Mouse (Mus musculus): ENCODE data around the gene Nprl3. TPM values are rescaled to one million over a fixed set of nuclear protein-coding genes. Genes with fewer than 3 reads are reported as not detected.

Nprl3 gene
- polyA plus RNA-seq, 1 experiment = 81.0 TPM

DNA sequence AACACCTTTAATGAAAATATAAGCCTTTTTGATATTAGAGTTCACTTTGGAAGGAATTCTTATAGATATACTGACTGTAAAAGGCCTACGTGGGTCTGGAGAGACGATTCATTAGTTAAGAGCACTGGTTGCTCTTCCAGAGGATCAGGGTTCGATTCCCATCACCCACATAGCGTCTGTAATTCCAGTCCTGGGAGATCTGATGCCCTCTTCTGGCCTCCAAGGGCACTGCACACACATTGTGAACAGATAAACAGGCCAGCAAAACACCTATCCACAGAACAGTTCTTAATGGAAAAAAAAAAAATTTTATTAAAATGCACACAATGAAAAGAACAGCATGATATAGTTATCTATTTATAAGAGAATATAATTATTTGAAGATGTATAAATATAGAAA is 80.3 kb downstream of the Nprl3 start:
- no peaks in the 10 kb centered on the region for H3K27me3 ChIP-seq (ENCODE audit: control insufficient read depth, insufficient read depth, low read length)
- no peak overlapping the region for H3K4me3 ChIP-seq (replicated peaks; ENCODE audit: insufficient read depth, low read depth, low read length)
- 96% methylated on average over 4 of the region's 4 CpGs for WGBS
- no peak for TF ChIP-seq POLR2A (IDR thresholded peaks at IDR 0.05; ENCODE audit: borderline replicate concordance, insufficient read depth, low read length)
- no peak for TF ChIP-seq CTCF (IDR thresholded peaks at IDR 0.05; ENCODE audit: borderline replicate concordance, insufficient read depth, low read depth, low read length)
- H3K4me1 ChIP-seq (ENCODE audit: control insufficient read depth, insufficient read depth, low read length) = peaks cover 14% of the 10 kb centered on the region
- H3K27ac ChIP-seq (ENCODE audit: insufficient read depth, low read length) = no peak overlapping the region
- DNase-seq = no peak

DNA sequence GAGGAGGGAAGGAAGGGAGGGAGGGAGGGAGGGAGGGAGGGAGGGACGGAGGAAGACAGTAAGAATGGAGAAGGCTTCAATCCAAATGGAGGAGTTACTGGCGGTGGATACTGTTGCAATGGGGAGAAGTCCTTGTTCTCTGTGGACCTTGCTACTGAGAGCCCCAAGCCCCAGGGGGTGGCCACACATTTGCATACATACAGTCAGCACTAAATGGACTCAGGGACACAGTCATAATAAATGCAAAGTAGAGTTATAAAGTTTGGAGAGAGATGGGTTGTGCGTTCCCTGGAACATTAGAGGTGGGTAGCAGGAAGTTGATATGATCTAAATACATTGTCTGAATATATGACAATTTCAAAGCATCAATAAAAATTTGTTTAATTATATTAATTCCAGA is 81.5 kb downstream of the Nprl3 start:
- Histone ChIP-seq H3K27ac (ENCODE audit: insufficient read depth, low read length) (no peak overlapping the region), H3K4me1 (ENCODE audit: control insufficient read depth, insufficient read depth, low read length) (peaks cover 10% of the 10 kb centered on the region)
- TF ChIP-seq POLR2A (IDR thresholded peaks at IDR 0.05; ENCODE audit: borderline replicate concordance, insufficient read depth, low read length) (no peak), CTCF (IDR thresholded peaks at IDR 0.05; ENCODE audit: borderline replicate concordance, insufficient read depth, low read depth, low read length) (no peak)

DNA sequence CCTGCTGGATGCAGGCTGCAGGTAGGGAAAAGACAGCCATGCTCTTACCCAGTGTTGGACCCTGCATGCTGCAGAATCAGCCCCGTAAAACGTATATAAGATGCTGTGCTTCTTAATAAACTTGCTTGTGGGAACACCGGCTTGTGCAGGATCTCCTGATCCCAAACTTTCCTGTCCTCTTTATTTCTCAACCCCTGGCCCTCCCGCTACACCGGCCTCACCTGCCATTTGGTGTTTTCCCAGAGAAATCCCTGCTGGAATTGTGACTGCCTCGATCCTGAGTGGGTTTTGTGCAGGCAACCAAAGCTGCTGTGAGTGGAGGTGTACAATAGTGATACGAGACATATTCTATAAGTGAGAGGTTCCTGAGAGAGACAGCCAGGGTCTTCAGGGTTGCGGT is 83.0 kb downstream of the Nprl3 start:
- H3K27ac ChIP-seq (ENCODE audit: insufficient read depth, low read length) = no peak overlapping the region
- H3K4me1 ChIP-seq (ENCODE audit: control insufficient read depth, insufficient read depth, low read length) = no peaks in the 10 kb centered on the region
- no peak overlapping the region for H3K4me3 ChIP-seq (replicated peaks; ENCODE audit: insufficient read depth, low read depth, low read length)
- WGBS = 87% methylated on average over 8 of the region's 8 CpGs
- DNase-seq = no peak
- H3K27me3 ChIP-seq (ENCODE audit: control insufficient read depth, insufficient read depth, low read length) = no peaks in the 10 kb centered on the region
- TF ChIP-seq POLR2A (IDR thresholded peaks at IDR 0.05; ENCODE audit: borderline replicate concordance, insufficient read depth, low read length) (no peak), CTCF (IDR thresholded peaks at IDR 0.05; ENCODE audit: borderline replicate concordance, insufficient read depth, low read depth, low read length) (no peak)

More for the DNA sequence above, 81.5 kb downstream of the Nprl3 start:
- DNase-seq = no peak
- Histone ChIP-seq H3K27me3 (ENCODE audit: control insufficient read depth, insufficient read depth, low read length) (no peaks in the 10 kb centered on the region), H3K4me3 (replicated peaks; ENCODE audit: insufficient read depth, low read depth, low read length) (no peak overlapping the region)
- 73% methylated on average over 3 of the region's 3 CpGs for WGBS

GRCm38 (mm10) chr11:32181973-32182868 is 85.3 kb downstream of the Nprl3 start:
- H3K4me3 ChIP-seq (replicated peaks; ENCODE audit: insufficient read depth, low read depth, low read length) = no peak overlapping the region
- peak; percentile 80 to 87 for DNase-seq
- H3K27me3 ChIP-seq (ENCODE audit: control insufficient read depth, insufficient read depth, low read length) = no peaks in the 10 kb centered on the region
- TF ChIP-seq CTCF (IDR thresholded peaks at IDR 0.05; ENCODE audit: borderline replicate concordance, insufficient read depth, low read depth, low read length) = peak; percentile 90
- no peak for TF ChIP-seq POLR2A (IDR thresholded peaks at IDR 0.05; ENCODE audit: borderline replicate concordance, insufficient read depth, low read length)
- H3K4me1 ChIP-seq (ENCODE audit: control insufficient read depth, insufficient read depth, low read length) = no peaks in the 10 kb centered on the region
- H3K27ac ChIP-seq (ENCODE audit: insufficient read depth, low read length) = no peak overlapping the region
- WGBS = 36% methylated on average over 25 of the region's 25 CpGs

- no peak for DNase-seq
- WGBS = 90% methylated on average over 4 of the region's 4 CpGs
These were observed 86.3 kb downstream of the Nprl3 start for GRCm38 (mm10) chr11:32181246-32181645.

GRCm38 (mm10) chr11:32178506-32178905 is 89.0 kb downstream of the Nprl3 start:
- WGBS = 92% methylated on average over 1 of the region's 1 CpGs
- TF ChIP-seq CTCF (IDR thresholded peaks at IDR 0.05; ENCODE audit: borderline replicate concordance, insufficient read depth, low read depth, low read length) (no peak), POLR2A (IDR thresholded peaks at IDR 0.05; ENCODE audit: borderline replicate concordance, insufficient read depth, low read length) (no peak)
- Histone ChIP-seq H3K27ac (ENCODE audit: insufficient read depth, low read length) (no peak overlapping the region), H3K4me3 (replicated peaks; ENCODE audit: insufficient read depth, low read depth, low read length) (no peak overlapping the region), H3K4me1 (ENCODE audit: control insufficient read depth, insufficient read depth, low read length) (no peaks in the 10 kb centered on the region), H3K27me3 (ENCODE audit: control insufficient read depth, insufficient read depth, low read length) (no peaks in the 10 kb centered on the region)
- no peak for DNase-seq

More at GRCm38 (mm10) chr11:32181246-32181645, 86.3 kb downstream of the Nprl3 start:
- H3K27me3 ChIP-seq (ENCODE audit: control insufficient read depth, insufficient read depth, low read length) = no peaks in the 10 kb centered on the region
- TF ChIP-seq CTCF (IDR thresholded peaks at IDR 0.05; ENCODE audit: borderline replicate concordance, insufficient read depth, low read depth, low read length) = no peak
- no peak overlapping the region for H3K27ac ChIP-seq (ENCODE audit: insufficient read depth, low read length)
- H3K4me3 ChIP-seq (replicated peaks; ENCODE audit: insufficient read depth, low read depth, low read length) = no peak overlapping the region
- no peaks in the 10 kb centered on the region for H3K4me1 ChIP-seq (ENCODE audit: control insufficient read depth, insufficient read depth, low read length)

Other genes with a start within 250 kb of the Nprl3 start
- not detected in 2 replicates for gene Il9r, start 67.4 kb downstream of the Nprl3 start, polyA plus RNA-seq (2012; rRNA removed)
- gene Snrnp25, start 62.3 kb downstream of the Nprl3 start, polyA plus RNA-seq (2012; rRNA removed) = 48.2 and 51.5 TPM in 2 replicates
- gene Rhbdf1, start 45.4 kb downstream of the Nprl3 start, polyA plus RNA-seq (2012; rRNA removed) = 31.3 and 32.1 TPM in 2 replicates
- 14.8 and 15.2 TPM in 2 replicates for gene Mpg, start 41.2 kb downstream of the Nprl3 start, polyA plus RNA-seq (2012; rRNA removed)
- 0.19 and 0.38 TPM in 2 replicates for gene Hba-x, start 8.7 kb upstream of the Nprl3 start, polyA plus RNA-seq (2012; rRNA removed)
- gene Hba-a1, start 15.8 kb upstream of the Nprl3 start, polyA plus RNA-seq (2012; rRNA removed) = 188 and 435 TPM in 2 replicates
- gene Hbq1b, start 19.3 kb upstream of the Nprl3 start, polyA plus RNA-seq (2012; rRNA removed) = 1.0 and 1.8 TPM in 2 replicates
- 435 and 992 TPM in 2 replicates for gene Hba-a2, start 28.8 kb upstream of the Nprl3 start, polyA plus RNA-seq (2012; rRNA removed)
- gene Hbq1a, start 32.4 kb upstream of the Nprl3 start, polyA plus RNA-seq (2012; rRNA removed) = 1.1 TPM in 2 replicates
- 9.1 TPM in 2 replicates for gene Sh3pxd2b, start 80.1 kb upstream of the Nprl3 start, polyA plus RNA-seq (2012; rRNA removed)
- gene Ubtd2, start 187.7 kb upstream of the Nprl3 start, polyA plus RNA-seq (2012; rRNA removed) = 26.4 and 31.8 TPM in 2 replicates

All from cerebellum, adult 2 months (tissue).